Mouse (Mus musculus) ES-CJ7 (cell line): ENCODE data around the gene Gm5089.

Experiments used
- DNase-seq: peaks from one replicate; pipeline ENCODE4 v3.0.0; 2011; ENCODE audit warnings: low read depth, low spot score

The Gm5089 gene

DNA sequence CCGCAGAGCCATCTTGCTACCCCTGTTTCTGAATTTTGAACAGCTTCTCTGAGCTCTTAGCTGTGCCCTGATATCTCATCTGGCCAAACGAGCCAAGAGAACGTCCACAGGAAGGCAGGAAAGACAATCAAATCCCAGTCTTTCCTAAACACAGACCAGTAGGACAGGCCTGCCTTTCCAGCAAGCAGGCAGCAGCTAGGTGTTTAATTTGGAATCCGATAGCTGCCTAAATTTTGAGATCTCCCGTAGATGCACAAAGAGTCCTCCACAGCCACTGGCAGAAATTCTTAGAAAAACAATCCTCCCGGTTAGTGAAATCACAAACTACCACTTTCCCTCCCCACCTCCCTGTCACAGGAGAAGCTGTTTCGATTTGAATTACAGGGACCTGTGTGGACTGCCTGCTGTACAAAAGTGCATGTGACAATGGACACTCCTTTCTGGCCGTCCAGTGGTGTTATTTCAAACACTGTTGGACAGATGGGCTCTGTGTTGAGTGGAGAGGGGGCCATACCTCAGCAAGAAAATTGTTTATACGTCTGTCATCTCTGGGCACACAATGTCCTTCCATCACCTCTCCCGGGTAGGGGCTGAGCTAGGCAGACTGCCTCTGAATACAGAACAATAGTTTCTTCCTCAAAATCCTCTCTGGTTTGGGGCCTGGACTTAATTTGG, 24.2 kb downstream of the Gm5089 start:
- DNase-seq, result no peak

DNA sequence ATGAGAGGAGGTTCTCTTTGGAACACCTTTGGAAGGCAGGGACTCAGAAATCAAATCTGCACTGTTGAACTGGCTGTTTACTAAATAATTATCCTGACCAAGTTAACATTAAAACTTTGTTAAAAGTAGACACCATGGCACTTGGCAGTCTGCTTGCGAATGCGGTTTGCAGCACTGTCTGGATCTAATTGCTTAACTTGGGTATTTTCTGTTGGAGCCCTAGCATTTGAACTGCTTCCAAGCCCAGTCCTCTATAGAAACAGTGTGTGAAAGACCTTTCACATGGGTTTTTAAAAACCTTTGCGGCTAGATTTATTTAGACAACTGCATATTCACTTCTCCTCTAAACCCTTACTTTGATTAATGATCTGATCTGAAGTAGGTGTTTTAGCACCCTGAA, 26.5 kb downstream of the Gm5089 start:
- DNase-seq, result no peak

GRCm38 (mm10) chr14:122416166-122416771, 34.6 kb downstream of the Gm5089 start:
- peak; percentile 98 for DNase-seq

- DNase-seq, result peak; percentile 88
These were observed 36.1 kb downstream of the Gm5089 start for GRCm38 (mm10) chr14:122414786-122415185.

DNA sequence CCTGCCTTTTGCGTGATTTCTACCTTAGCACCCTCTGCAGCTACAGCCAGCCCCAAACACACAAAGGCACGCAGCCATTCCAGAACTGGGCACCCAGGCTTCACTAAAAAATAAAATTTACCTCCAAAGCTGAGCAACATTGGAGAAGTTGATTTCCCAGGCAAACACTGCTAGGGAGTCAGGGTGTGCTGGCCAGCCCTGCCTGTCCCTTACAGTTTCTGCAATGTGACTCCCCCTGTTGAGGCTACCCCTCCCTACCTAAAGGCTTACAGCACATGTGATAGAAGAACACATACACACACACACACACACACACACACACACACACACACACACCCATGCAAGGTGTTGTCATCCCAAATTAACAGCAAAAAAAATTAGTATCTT, 37.4 kb downstream of the Gm5089 start:
- no peak for DNase-seq

DNA sequence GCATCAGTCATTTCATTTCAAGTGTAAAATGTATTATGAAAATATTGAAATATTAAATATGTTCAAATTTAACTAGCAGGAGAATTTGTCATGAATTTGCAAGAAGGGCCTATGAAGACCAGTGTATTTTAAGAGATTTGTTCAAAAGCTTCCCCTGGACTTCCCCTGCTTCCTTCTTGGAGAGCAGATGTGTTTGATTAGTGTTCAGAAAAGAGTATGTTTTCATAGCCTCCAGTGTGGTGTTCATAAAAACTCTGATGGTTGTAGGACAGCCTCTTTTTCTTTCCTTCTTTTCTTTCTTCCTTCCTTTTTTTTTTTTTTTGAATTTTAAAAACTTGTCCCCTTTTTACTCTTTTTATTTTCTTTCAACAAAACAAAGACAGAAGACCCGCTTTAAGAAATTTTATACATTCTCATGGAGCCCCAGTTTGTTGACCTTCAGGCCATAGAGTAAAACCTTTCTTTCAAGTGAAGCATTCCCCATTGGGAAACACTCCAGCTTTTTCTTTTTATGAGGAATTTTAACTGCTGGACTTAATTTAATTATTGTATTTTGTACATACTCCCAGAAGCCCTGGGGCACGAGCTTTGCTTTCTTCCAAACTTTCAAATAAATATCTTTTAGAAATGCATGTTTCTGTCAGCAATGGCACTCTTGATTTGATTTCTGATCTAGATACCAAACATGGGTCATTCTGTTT, 37.9 kb downstream of the Gm5089 start:
- no peak for DNase-seq

DNA sequence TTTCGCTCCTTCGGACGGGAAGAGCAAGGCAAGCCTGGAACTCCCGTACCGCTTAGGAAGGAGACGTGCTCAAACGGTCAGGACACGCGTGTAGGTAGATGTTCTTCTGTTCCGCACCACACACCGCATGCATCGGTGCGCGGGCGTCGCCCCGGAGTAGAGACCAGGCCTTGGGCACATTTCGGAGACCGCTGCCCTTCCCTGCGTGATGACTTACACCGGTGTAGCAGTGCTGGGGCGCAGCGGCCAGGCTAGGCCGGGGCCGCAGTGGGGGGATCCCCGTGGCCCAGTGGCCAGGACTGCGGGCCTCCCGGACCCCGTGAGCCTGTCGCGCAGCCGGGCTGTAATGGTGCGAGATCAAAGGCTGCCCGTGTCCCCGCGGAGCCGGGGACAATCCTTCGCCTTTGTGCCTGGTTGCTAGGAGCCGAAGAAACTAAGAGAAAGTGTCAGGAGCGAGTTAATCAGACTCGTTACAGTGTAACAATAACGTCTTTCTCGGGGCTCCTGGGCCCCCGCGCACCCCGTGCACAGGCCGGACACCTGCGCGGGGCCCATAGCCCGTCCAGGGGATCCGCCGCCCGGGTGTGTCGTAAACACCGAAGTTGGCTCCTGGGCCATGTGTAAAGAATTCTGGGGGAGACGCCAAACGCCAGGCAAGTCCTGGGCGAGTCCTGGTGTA, 44.2 kb downstream of the Gm5089 start:
- DNase-seq, result peak; percentile 22

- peak; percentile 47 for DNase-seq
These were observed 44.9 kb downstream of the Gm5089 start for GRCm38 (mm10) chr14:122405897-122406540.

GRCm38 (mm10) chr14:122405236-122405635, 45.7 kb downstream of the Gm5089 start:
- no peak for DNase-seq

DNA sequence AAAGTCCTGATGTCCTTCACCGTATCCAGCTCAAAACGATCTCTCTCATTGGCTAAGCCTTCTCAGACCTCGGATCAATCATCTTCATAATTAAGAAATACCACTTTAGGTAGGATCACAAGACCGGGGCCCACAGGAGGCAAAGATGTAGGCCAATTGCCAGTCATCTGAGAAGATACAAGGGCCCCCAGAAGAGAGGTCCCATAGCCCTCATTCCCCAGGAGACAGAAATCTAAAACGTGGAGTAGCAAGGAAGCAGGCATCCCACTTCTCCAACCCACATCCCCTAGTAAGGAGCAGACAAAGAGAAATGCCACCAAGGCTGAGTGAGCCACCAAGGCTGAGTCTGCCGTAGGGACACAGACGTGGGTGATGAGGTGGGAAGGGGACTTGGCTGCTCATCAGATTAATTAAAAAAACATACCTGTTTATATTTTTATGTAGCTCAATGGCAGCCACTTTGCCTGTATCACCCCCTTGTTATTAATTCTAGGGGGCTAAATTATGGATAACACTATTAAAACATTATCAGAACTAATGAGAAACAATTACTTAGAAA, 46.2 kb downstream of the Gm5089 start:
- no peak for DNase-seq

GRCm38 (mm10) chr14:122403422-122403940, 47.4 kb downstream of the Gm5089 start:
- no peak for DNase-seq

GRCm38 (mm10) chr14:122402716-122403258, 48.1 kb downstream of the Gm5089 start:
- no peak for DNase-seq

DNA sequence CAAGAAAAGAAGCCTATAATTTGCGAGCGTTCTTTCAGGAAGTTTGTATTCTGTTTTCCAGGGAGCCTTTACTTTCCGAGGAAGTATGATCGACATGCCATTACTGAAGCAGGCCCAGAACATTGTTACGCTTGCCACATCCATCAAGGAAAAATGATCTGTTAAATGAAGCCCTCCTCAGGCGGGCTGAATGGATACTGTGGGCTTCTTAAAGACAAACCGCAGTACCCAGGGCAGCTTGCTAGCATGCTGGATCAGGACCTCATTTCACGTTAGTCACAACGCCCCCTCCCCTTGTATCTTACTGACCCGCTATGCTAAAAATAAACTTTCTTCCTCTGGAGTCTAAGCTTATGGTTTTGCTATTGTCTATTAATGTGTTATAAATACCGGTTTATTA, 49.0 kb downstream of the Gm5089 start:
- no peak for DNase-seq

GRCm38 (mm10) chr14:122399906-122400305, 51.0 kb downstream of the Gm5089 start:
- DNase-seq, result no peak

GRCm38 (mm10) chr14:122398676-122399075, 52.2 kb downstream of the Gm5089 start:
- no peak for DNase-seq

DNA sequence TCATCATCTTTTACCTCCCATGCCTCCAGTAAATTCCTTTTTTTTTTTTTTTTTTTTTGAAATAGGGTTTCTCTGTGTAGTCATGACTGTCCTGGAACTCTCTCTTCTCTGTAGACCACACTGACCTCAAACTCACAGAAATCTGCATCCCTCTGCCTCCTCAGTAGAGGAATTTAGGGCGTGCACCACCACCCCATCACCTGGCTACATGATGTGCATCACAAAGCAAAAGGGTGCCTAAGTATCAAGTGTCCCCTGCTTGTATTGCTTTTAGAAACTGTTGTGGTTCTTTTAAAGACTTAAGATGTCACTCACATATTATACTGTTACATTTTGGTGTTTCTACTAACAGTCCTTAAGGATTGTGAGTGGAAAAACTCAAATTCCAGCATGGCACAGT, 57.8 kb downstream of the Gm5089 start:
- DNase-seq, result peak; percentile 75

- DNase-seq, result no peak
These were observed 60.0 kb downstream of the Gm5089 start for GRCm38 (mm10) chr14:122390935-122391334.

GRCm38 (mm10) chr14:122389684-122390370, 61.1 kb downstream of the Gm5089 start:
- DNase-seq, result no peak

GRCm38 (mm10) chr14:122388431-122389031, 62.4 kb downstream of the Gm5089 start:
- peak; percentile 34 for DNase-seq

DNA sequence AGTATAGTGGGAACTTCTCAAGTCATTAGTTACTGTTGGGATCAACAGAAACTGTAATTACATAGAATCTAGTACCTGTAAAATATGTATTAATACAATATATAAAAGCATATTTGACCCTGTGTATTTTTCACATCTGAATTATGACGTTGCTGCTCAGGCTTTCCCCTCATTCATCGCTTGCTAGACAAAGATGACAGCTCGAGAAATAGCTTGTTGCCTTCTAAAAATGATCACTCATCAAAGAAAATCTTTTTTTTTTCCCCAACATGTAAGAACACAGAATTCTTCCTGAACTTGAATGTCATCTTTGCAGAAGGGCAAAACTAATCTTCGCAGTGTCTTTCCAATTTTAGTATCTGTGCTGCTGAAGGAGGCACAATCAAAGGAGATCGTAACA, 63.1 kb downstream of the Gm5089 start:
- no peak for DNase-seq
